Mouse (Mus musculus) cerebellum, postnatal 25 days (tissue): Measurements from ENCODE around the gene Zbtb42.

ENCODE experiments used
- DNase-seq, 2 experiments: peaks; one replicate each; pipeline ENCODE4 v3.0.0; 2021; ENCODE audit warnings: mixed read lengths in 2 of 2

Zbtb42 gene

GRCm38 (mm10) chr12:112661851-112662250 is 16.8 kb upstream of the Zbtb42 start:
- peak in 1 of 2 experiments; percentile 21 for DNase-seq

DNA sequence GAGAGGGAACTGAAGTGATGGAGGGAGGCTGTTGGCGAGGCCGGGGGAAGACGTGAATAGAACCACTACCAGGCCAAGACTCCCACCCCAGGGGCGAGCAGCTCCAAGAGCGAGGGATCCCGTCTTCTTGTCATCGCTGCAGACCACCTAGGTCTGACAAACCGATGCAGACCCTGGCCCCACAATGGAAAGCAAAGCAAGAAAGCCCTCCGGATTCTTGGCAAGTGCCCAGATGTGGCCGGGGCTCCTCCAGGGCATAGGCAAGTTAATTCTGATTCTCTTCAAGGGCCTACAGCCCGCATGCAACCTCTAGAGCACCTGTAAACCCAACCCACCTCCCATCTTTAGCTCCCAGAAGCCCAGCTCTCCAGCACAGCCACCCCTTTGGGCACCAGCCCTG is 15.3 kb upstream of the Zbtb42 start:
- DNase-seq: peak in 1 of 2 experiments; percentile 22

- peak in 1 of 2 experiments; percentile 38 for DNase-seq
These were observed 14.9 kb upstream of the Zbtb42 start for GRCm38 (mm10) chr12:112663716-112664115.

DNA sequence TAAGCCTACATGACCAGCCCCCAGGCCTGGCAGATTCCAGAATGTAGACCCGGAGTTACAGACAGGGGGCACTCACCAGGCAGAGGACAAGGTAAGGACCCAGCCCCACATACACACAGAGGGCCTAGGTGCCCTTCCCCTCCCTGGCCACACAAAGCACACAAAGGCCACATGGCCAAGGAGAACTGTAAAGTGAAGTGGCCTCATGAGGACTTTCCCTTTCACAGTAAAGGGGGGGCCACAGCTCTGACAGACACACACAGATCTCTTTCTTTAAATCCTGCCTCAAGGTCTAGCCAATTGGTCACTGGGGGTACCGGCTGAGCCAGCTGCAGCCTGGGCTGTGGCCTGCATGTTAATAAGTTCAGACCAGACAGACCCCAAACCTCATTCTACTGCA is 14.5 kb upstream of the Zbtb42 start:
- no peak for DNase-seq

DNA sequence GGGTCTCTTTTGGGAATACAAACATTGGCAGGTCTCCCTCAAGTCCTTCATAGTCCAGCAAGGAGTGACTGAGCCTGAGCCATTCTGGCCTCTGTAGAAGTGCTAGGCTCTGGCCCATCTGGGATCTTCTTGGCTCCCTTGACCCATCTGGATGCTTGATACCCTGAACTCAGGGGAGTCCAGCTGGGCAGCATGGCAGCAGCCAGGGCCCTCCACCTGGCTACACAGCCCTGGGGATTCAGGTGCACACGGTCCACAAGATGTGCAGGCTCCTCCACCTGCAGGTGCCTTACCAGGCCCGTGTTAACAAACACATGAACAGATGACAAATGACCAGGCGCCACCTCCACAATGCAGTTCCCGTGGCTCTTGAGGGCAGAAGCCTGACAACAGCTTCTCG is 14.0 kb upstream of the Zbtb42 start:
- peak; percentile 41 to 47 for DNase-seq

- peak; percentile 69 to 79 for DNase-seq
These were observed 13.2 kb upstream of the Zbtb42 start for GRCm38 (mm10) chr12:112665445-112665844.

- peak in 1 of 2 experiments; percentile 14 for DNase-seq
These were observed 12.6 kb upstream of the Zbtb42 start for GRCm38 (mm10) chr12:112665881-112666544.

DNA sequence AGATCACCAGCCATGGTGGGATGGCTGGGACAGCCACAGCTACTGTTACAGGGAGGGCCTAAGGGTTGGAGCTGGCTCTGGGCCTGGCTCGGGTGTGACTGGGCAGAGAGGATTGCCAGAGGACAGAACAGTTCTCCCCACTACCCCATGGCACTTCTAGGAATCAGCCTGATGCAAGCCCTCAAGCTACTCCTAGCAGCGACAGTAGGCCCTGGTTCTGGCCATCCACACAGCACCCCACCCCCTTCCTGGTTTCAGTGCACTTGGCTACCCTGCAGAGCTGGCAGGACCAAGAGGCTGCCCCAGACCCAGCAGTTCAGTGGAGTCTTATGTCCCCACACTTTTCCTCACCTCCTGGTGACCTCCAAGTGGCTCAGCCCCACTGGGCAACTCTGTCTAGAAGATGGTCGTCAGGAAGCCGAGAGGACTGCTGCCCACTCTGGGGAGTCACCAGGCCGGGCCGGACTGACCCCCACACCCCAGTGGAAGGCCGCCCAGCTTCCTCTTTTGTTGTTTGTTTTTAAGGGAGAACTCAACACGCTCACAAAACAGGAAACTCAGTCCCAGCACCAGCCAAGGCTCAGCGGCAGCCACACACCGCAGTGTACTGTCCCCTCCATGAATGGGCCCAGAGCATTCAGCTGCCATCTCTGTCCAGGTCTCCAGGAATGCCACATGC is 10.9 kb upstream of the Zbtb42 start:
- peak in 1 of 2 experiments; percentile 22 for DNase-seq

GRCm38 (mm10) chr12:112670718-112671393 is 7.8 kb upstream of the Zbtb42 start:
- DNase-seq: peak in 1 of 2 experiments; percentile 16

- DNase-seq: peak in 1 of 2 experiments; percentile 18
These were observed 6.7 kb upstream of the Zbtb42 start for GRCm38 (mm10) chr12:112671891-112672290.

DNA sequence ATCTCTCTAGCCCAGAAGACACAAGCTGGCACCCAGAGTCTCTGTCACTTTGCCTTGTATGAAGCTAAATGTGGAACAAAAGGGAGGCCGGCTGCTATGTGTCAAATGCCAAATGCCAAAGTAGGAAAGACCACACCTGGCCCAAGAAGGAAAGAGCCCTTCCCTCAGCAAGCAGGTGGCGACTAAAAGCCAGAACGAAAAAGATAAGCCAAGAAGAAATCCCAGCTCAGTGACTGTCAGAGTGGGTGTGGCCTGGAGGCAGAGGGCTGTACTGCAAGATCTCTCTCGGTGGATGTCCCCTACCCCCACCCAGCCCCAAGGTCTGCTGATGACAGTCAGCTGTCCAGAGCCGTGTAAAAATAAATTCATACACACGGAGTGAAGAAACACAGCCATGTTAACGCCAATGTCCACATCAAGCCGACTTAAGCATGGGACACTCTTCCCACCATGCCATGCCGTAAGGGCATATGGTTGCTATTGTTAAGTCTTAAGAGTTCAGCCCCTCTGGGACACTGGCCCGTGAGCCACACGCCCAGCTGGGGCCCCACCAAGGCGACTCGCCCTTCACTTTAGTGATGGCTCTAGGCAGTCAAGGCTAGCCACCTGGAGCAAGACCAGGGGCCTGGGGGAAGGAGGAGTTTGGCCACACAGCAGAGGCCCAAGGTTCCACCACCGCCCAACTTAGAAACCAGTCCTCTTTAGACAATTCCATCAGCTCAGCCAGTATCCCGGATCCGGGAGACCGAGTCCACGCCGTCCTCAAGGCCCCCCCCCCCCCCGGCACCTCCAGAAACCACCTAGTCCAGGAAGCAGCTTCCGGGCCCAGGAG is 5.7 kb upstream of the Zbtb42 start:
- peak in 1 of 2 experiments; percentile 48 for DNase-seq

DNA sequence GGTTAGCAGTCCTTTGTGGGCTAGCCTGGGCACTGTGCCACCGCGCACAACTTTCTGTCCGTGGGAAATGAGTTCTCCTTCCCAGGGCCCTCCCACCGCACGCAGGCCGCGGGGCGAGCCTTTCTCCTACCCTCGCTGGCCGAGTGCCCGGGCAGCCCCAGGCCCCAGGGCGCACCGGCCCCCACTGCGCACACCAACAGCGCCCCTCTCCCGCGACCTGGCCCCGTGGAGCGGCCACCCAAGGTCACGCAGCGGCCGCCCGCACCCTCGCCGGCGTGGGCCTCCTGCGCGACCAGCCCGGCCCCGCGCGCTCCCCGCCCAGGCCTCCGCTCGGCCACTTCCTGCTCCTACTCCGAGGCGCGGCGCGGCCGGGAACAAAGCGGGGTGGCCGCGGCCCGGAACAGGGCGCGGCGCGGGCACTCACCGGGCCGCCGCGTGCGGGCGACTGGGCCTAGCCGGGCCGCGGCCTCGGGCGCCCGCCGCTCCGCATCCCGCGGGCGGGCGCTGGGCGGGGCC is 5.0 kb upstream of the Zbtb42 start:
- peak; percentile 65 to 71 for DNase-seq

DNA sequence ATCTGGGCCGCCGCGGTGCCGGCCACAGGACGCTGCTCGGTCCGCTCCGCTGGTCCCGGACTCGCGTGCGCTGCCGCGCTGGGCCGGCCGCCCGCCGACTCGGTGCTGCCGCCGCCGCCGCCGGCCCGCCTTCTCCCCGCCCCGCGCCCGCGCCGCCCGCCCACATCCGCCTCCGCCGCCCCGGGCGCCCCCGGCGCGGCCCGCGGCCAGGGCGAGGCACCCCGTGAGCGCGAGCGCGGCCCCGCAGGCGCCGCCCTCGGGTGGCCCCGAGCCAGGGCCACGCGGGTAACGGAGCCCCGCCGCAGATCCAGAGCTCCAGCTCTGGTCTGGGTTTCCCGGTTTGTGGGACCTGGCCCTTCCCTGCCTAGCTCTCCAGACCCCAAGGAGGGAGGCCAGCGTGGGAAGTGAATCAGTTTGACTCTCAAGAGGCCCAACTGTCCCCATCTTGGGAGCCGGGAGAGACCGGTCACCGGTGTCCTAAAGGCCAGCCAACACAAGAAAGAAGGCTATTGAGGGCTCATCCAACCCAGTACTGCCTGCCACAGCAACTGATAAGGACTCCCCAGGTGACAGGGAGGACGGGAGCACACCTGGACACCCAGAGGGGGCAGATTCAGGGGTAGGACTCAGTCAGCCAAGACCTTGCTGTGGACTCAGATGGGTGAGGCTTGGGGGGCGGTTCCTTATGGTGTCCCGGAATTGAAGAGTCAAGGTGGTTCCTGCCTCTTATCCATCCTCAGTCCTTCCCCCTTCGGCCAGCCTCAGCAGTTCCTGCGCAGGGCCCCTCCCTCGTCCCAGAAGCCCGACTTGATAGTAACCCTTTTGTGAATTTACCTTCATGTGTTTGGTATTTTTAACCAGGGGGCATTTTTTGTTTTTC is 4.3 kb upstream of the Zbtb42 start, which contains the start of gene Akt1:
TSS of gene Akt1 (minus strand) at position 753 of the 880 bp plus-strand sequence.
- DNase-seq: peak; percentile 75 to 81

GRCm38 (mm10) chr12:112675245-112676035 is 3.2 kb upstream of the Zbtb42 start:
- DNase-seq: peak; percentile 84 to 90

GRCm38 (mm10) chr12:112677076-112677475 is 1.6 kb upstream of the Zbtb42 start:
- DNase-seq: peak in 1 of 2 experiments; percentile 23

DNA sequence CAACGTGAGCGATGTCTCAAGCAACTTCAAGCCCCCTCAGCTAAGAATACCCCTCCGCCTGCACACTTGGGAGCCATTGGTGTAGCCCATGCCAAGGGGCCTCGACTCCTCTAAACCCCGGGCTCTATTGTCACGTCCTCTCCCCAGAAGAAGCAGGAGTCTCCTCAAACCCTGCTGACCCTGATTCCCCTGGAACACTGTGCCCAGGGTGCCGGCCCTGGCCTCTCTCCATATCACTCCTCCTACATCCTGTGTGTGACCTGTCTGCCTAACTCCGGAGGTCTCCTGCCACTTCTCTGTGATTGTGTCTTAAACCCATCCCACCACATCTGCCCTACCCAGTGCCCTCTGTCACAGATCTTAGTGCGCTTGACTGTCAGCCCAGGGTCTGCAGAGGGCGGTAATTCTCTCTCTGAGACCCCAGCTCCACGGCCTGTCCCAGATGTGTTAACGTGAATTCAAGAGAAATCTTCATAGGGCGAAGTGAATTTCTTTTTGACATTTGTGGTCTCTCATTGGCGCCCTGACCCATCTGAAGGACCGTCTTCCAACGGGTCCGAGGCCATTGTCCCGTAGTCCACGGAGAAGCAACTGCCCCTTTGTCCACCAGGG is 579 bp upstream of the Zbtb42 start:
- DNase-seq: no peak

DNA sequence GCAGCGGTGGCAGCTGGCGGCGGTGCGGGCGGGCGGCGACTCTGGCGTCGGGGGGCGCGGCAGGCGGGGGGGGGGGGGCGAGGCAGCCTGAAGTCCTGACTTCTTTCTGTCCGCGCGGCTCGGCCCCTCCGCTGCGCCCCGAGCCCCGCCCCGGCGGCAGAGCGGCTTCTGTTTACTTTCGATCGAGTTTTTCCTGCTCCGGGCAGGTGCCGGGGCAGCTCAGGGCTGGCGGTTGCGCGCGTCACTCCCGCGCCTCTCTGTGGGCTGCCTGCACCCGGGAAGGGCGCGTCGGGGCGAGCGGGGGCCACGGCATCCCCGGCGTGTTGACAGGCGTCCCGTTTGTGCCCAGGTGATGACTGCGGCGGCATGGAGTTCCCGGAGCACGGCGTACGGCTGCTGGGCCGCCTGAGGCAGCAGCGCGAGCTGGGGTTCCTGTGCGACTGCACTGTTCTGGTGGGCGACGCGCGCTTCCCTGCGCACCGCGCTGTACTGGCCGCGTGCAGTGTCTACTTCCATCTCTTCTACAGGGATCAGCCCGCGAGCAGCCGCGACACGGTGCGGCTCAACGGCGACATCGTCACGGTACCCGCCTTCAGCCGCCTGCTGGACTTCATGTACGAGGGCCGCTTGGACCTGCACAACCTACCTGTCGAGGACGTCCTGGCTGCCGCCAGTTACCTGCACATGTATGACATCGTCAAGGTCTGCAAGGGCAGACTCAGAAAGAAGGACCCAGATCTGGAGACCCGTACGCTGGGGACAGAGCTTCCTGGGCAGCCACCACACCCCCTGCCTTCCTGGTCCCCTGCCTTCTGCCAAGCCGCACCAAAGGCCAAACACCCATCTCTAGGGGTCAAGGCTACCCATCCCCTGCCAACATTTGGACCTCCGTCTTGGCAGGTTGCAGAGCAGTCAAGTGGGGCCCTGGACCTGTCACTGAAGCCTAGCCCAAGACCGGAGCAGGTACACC is 684 bp downstream of the Zbtb42 start:
- DNase-seq: peak in 1 of 2 experiments; percentile 40

- DNase-seq: no peak
These were observed 4.7 kb downstream of the Zbtb42 start for GRCm38 (mm10) chr12:112683351-112683750.

- DNase-seq: no peak
These were observed 9.8 kb downstream of the Zbtb42 start for GRCm38 (mm10) chr12:112688458-112688857.
